Mouse (Mus musculus) kidney, postnatal 0 days (tissue): ENCODE measurements at regions not wholly inside any gene's neighbourhood (a gene's known extent, or its start where the extent isn't known, plus 50 kb on each side); places are given as distances from the start of the nearest gene placed in this dataset.

Experiments used
- ATAC-seq: fragments of 200-750 bp; cut with Nextera tagmentation; replicated peaks from 2 replicates; pipeline ENCODE4 v1.8.0; 2017; ENCODE audit warnings: low read depth, moderate number of reproducible peaks, moderate TSS enrichment, moderate library complexity; ENCODE audit not compliant: low FRiP score
- DNase-seq: peaks from one replicate; pipeline ENCODE4 v3.0.0-alpha.2; 2016; ENCODE audit warnings: low spot score
- H3K27ac ChIP-seq: fragments of 300-500 bp; sonication (generic); 2 replicates; pipeline ENCODE4 v1.5.1; 2014; ENCODE audit warnings: mild to moderate bottlenecking
- H3K27me3 ChIP-seq: fragments of 300-500 bp; sonication (generic); 2 replicates; pipeline ENCODE4 v1.6.1; 2014; ENCODE audit warnings: low read length, mixed read lengths; ENCODE audit not compliant: insufficient read depth
- H3K36me3 ChIP-seq: fragments of 300-500 bp; sonication (generic); 2 replicates; pipeline ENCODE4 v1.6.1; 2014; ENCODE audit warnings: low read length, mixed read lengths; ENCODE audit not compliant: insufficient read depth
- H3K4me1 ChIP-seq: fragments of 300-500 bp; sonication (generic); replicated peaks from 2 replicates; pipeline ENCODE4 v1.6.1; 2014; ENCODE audit warnings: antibody characterized with exemption, low read length, mixed read lengths; ENCODE audit not compliant: insufficient read depth
- H3K4me2 ChIP-seq: fragments of 300-500 bp; sonication (generic); 2 replicates; pipeline ENCODE4 v1.6.1; 2014; ENCODE audit warnings: mild to moderate bottlenecking, low read length, moderate library complexity, mixed read lengths
- H3K4me3 ChIP-seq: fragments of 300-500 bp; sonication (generic); replicated peaks from 2 replicates; pipeline ENCODE4 v1.5.1; 2014; ENCODE audit warnings: low read depth, low read length
- H3K9ac ChIP-seq: fragments of 300-500 bp; sonication (generic); 2 replicates; pipeline ENCODE4 v1.6.1; 2014; ENCODE audit warnings: low read depth, low read length
- H3K9me3 ChIP-seq: fragments of 300-500 bp; sonication (generic); replicated peaks from 2 replicates; pipeline ENCODE4 v1.6.1; 2016; ENCODE audit warnings: low read length, inconsistent platforms, mixed read lengths
- CTCF ChIP-seq: IDR thresholded peaks from 2 replicates; pipeline ENCODE4 v1.5.1; 2016; ENCODE audit warnings: antibody characterized with exemption, low read depth, mild to moderate bottlenecking, moderate library complexity
- WGBS: fragments of 180-500 bp; shearing (Covaris S2); extraction: QIAGEN DNeasy Blood & Tissue Kit; methylation state at CpG from one replicate; pipeline ENCODE4 v1.1.7; 2014; 5-methylcytosine and 5-hydroxymethylcytosine counted together

DNA sequence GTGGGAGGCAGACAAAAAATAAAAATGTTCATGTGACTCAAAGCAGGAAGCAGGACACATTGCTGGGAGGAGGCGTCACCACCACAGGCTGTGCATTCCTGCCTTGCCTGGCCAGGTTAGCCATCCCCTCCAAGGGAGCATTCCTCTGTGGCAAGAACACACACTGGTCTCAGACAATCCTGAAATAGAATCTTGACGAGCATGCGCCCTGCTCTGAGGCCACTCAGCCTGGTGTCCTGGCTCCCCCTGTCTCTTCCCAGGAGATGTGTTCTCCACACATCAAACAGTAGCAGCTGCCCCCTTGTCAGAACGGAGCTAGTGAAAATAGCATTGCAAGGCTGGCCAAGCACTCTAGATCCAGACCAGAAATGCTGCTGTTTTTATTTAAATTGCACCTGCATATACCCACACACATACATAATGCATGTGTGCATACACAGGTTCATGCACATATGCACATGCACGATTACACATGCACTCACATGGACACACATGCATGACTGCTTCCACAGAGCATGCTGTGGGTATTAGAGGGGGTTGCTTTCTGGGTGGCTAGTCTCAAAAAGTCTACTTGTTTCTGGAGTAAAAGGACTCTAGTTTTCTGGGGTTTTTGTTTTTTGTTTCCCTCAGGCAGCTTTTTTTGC, 105.8 kb downstream of the Tomm20 start:
- TF ChIP-seq CTCF, result peak; percentile 80
- Histone ChIP-seq H3K9me3 (no peaks in the 10 kb centered on the region), H3K9ac (no peak overlapping the region), H3K4me2 (0 out of 2 replicates have a peak overlapping the region, but pooled peaks have one; percentile 1), H3K4me1 (peaks cover 30% of the 10 kb centered on the region), H3K36me3 (no peaks in the 10 kb centered on the region), H3K27me3 (no peaks in the 10 kb centered on the region), H3K27ac (peak overlapping the region; percentile 93), H3K4me3 (no peak overlapping the region)
- 8% methylated on average over 5 of the region's 5 CpGs for WGBS
- DNase-seq (peak; percentile 96), ATAC-seq (peak; percentile 93)

DNA sequence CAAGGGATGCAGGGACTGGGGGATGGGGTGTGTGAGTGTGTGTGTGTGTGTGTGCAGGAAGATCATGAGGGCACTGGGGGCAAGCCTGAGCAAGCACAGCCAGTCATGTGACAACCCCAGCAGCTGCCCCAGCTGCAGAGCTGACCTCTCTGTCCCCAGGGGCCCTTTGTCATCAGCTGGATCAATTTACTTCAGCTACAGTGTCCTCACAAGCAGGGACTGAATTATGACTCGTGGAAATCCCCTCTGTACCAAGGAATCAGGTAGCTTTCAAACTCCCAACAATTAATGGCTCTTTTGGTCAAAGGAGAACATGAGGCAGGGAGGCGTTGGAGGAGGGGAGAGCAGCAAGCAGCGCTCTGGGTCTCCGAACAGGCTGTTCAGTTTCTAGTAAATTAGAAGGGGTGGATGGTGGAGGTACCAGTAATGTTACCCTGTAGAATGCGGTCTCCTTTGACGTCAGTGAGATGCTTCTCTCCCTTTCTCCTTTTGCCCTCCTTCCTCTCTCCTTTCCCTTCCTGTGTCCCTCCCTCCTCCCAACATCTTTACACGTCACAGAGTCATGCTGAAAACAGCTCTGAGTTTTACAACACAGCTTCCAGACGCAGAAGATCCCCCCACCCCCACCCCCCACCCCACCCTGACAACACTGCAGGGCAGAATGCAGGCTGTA, 106.5 kb downstream of the Tomm20 start:
- H3K27ac ChIP-seq, result peak overlapping the region; percentile 93
- peak; percentile 94 for DNase-seq
- no peak for TF ChIP-seq CTCF
- peak overlapping the region; percentile 13; the same call in 1 of the 2 replicates for H3K4me2 ChIP-seq
- 3% methylated on average over 8 of the region's 8 CpGs for WGBS
- H3K4me1 ChIP-seq, result peaks cover 30% of the 10 kb centered on the region
- H3K9me3 ChIP-seq, result no peaks in the 10 kb centered on the region
- no peak overlapping the region for H3K4me3 ChIP-seq
- H3K27me3 ChIP-seq, result no peaks in the 10 kb centered on the region
- no peaks in the 10 kb centered on the region for H3K36me3 ChIP-seq
- H3K9ac ChIP-seq, result no peak overlapping the region
- peak; percentile 80 for ATAC-seq

DNA sequence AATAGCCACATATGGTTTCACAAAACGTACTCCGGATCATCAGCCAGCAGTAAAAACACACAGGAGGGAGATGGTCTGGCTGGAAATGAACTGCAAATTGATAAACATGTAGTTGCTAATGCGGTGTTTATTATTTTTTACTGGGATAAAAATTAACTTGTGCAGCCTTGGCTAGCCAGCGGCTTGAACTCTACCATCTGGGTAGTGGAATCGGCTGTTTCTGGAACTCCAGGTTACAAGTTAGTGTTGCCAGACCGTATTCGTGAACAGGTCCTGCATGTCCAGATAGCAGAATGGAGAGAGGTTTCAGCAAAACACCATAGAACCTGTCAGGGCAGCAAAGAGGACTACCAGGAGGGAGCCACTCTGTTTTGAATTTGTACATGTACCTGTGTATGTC, 107.4 kb downstream of the Tomm20 start:
- H3K9me3 ChIP-seq, result no peaks in the 10 kb centered on the region
- no peak for TF ChIP-seq CTCF
- H3K9ac ChIP-seq, result no peak overlapping the region
- H3K27ac ChIP-seq, result peak overlapping the region; percentile 93
- ATAC-seq (no peak), DNase-seq (no peak)
- no peaks in the 10 kb centered on the region for H3K36me3 ChIP-seq
- H3K27me3 ChIP-seq, result no peaks in the 10 kb centered on the region
- no peak overlapping the region for H3K4me2 ChIP-seq
- no peak overlapping the region for H3K4me3 ChIP-seq
- H3K4me1 ChIP-seq, result peaks cover 34% of the 10 kb centered on the region
- WGBS, result 46% methylated on average over 7 of the region's 7 CpGs

DNA sequence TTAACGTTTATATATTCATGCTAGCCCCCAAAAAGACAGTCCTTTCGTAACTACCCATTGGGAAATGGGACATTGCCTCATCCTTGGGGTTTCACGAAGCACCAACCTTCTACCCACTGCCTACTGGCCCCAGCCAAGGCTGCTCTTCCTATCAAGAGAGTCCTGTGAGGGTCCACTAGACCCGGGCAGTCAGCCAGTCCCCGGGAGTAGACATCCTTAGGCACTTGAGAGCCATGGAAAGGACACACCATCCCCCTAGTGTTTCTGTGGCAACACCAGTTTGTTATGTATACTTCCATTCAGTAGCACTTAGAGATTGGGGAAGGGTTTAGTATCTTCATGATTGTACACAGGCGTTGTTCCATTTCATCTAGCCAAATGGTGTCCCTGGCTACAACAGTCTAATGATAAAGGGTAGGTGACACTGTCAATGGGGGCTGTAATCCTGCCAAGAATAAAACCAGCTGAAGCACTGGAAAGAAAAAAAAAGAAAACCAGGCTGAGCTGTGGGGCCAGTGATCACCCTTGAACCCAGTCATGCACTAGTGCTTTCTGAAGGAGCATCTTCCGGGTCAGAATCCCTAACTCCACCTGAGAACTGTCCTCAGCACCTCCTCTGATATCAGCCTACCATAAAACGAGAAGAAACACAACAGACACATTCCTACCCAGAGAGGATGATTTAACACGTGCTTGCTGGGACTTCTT, 108.2 kb downstream of the Tomm20 start:
- Histone ChIP-seq H3K27ac (peak overlapping the region; percentile 93), H3K4me1 (peaks cover 42% of the 10 kb centered on the region)
- ATAC-seq, result no peak

DNA sequence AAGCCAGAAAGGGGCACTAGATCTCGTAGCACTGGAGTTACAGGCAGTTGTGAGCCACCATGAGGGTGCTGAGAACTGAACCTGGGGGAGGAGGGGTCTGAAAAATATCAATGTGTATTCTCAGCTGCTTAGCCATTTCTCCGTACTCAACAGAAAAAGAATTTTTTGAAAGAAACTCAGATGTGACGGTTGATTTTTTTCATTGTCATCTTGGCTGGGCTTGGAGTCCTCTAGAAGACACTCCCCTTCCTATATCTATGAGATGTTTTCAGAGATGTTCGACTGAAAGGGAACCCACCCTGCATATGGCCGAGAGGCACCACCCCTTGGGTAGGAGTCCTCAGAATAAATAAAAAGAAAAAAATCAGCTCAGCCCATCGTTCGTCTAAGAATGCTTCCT, 110.1 kb downstream of the Tomm20 start:
- H3K4me1 ChIP-seq, result peaks cover 48% of the 10 kb centered on the region
- no peak overlapping the region for H3K9ac ChIP-seq
- 61% methylated on average over 7 of the region's 7 CpGs for WGBS

More for the DNA sequence above, 108.2 kb downstream of the Tomm20 start:
- no peaks in the 10 kb centered on the region for H3K27me3 ChIP-seq
- WGBS, result 60% methylated on average over 9 of the region's 9 CpGs
- DNase-seq, result peak; percentile 40
- no peak overlapping the region for H3K4me3 ChIP-seq
- H3K9ac ChIP-seq, result no peak overlapping the region
- H3K9me3 ChIP-seq, result no peaks in the 10 kb centered on the region
- no peaks in the 10 kb centered on the region for H3K36me3 ChIP-seq
- H3K4me2 ChIP-seq, result no peak overlapping the region
- TF ChIP-seq CTCF, result no peak

More for the DNA sequence above, 110.1 kb downstream of the Tomm20 start:
- ATAC-seq (no peak), DNase-seq (no peak)
- Histone ChIP-seq H3K27ac (no peak overlapping the region), H3K36me3 (no peaks in the 10 kb centered on the region), H3K27me3 (no peaks in the 10 kb centered on the region), H3K9me3 (no peaks in the 10 kb centered on the region), H3K4me3 (no peak overlapping the region), H3K4me2 (no peak overlapping the region)
- no peak for TF ChIP-seq CTCF
